Mouse (Mus musculus) midbrain, embryonic 12.5 days (tissue): ENCODE results near the gene Atp11a. TPM values are rescaled to one million over a fixed set of nuclear protein-coding genes. Genes with fewer than 3 reads are reported as not detected.

ENCODE experiments used
- ATAC-seq: fragments of 200-750 bp; cut with Nextera tagmentation; 2 replicates; pipeline ENCODE4 v1.8.0; 2017; ENCODE audit warnings: low read depth, moderate TSS enrichment, moderate library complexity; ENCODE audit not compliant: low FRiP score
- H3K27ac ChIP-seq: fragments of 300-500 bp; sonication (generic); replicated peaks from 2 replicates; pipeline ENCODE4 v1.5.1; 2016; ENCODE audit warnings: mild to moderate bottlenecking
- H3K27me3 ChIP-seq: fragments of 300-500 bp; sonication (generic); 2 replicates; pipeline ENCODE4 v1.6.1; 2016; ENCODE audit warnings: mild to moderate bottlenecking
- H3K36me3 ChIP-seq: fragments of 300-500 bp; sonication (generic); 2 replicates; pipeline ENCODE4 v1.6.1; 2016
- H3K4me1 ChIP-seq: fragments of 300-500 bp; sonication (generic); 2 replicates; pipeline ENCODE4 v1.6.1; 2016
- H3K4me2 ChIP-seq: fragments of 300-500 bp; sonication (generic); replicated peaks from 2 replicates; pipeline ENCODE4 v1.6.1; 2016; ENCODE audit warnings: mild to moderate bottlenecking, moderate library complexity
- H3K4me3 ChIP-seq: fragments of 300-500 bp; sonication (generic); 2 replicates; pipeline ENCODE4 v1.5.1; 2016; ENCODE audit warnings: mild to moderate bottlenecking
- H3K9ac ChIP-seq: fragments of 300-500 bp; sonication (generic); replicated peaks from 2 replicates; pipeline ENCODE4 v1.6.1; 2016; ENCODE audit warnings: mild to moderate bottlenecking, moderate library complexity
- H3K9me3 ChIP-seq: fragments of 300-500 bp; sonication (generic); 2 replicates; pipeline ENCODE4 v1.6.1; 2016; ENCODE audit warnings: mild to moderate bottlenecking
- WGBS: fragments of 180-500 bp; shearing (Covaris S2); methylation state at CpG from one replicate; pipeline ENCODE4 v1.1.7; 2016; 5-methylcytosine and 5-hydroxymethylcytosine counted together
- polyA plus RNA-seq: library from polyadenylated mRNA; unstranded; fragments of >200 nt; fragmentation: Nextera tagmentation; extraction: Ambion mirVana; gene quantifications from 2 replicates; pipeline ENCODE4 v1.2.1, GENCODE M21; 2016

The Atp11a gene
- polyA plus RNA-seq, 1 experiment from 2014 or later = 16.5 TPM

DNA sequence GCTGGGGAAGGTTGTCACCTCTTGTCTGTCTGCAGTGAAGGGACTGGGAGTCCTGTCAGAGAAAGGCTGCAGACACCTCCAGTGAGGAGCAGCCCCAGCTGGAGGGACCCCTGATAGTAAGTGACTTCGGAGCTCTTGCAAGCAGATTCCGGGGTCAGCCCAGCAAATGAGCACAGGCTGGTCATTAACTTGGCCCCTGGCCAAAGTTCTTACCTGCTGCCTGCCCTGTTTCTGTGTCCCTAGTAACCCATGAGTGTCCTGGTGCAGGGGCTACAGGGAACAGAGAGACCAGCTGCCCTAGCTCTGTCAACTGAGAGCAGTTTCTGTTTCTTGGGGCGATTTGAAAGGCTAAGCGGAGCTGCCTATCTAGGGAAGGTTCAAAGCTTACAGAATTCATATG, 17.1 kb downstream of the Atp11a start:
- Histone ChIP-seq H3K36me3 (no peaks in the 10 kb centered on the region), H3K9me3 (no peaks in the 10 kb centered on the region), H3K4me1 (peaks cover 9% of the 10 kb centered on the region), H3K27ac (no peak overlapping the region), H3K9ac (no peak overlapping the region), H3K4me3 (no peak overlapping the region), H3K27me3 (no peaks in the 10 kb centered on the region), H3K4me2 (no peak overlapping the region)
- WGBS = 93% methylated on average over 4 of the region's 4 CpGs
- ATAC-seq = no peak

DNA sequence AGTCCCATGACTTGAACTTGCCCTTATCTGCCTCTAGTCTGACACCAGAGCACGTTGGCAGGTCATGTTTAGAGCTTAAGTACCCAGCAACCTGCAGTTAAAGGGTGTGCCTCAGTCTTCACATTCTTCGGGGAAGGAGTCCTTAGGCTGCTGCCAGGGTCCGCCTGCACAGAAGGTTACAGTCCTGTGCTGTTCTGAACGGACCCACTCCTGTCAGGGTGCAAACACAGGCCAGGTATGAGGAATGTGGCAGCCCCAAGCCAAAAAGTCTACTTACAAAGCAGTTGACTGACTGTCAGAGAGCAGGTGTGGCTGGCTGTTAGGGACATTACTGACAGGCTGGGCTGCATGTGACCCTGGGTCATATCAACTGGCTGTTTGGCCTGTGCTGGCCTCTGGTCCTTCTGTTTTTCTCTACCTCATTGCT, 18.1 kb downstream of the Atp11a start:
- 77% methylated on average over 4 of the region's 4 CpGs for WGBS
- Histone ChIP-seq H3K4me3 (no peak overlapping the region), H3K27me3 (no peaks in the 10 kb centered on the region), H3K36me3 (no peaks in the 10 kb centered on the region), H3K9ac (no peak overlapping the region), H3K27ac (no peak overlapping the region), H3K4me1 (peaks cover 9% of the 10 kb centered on the region), H3K9me3 (no peaks in the 10 kb centered on the region), H3K4me2 (no peak overlapping the region)
- no peak for ATAC-seq

DNA sequence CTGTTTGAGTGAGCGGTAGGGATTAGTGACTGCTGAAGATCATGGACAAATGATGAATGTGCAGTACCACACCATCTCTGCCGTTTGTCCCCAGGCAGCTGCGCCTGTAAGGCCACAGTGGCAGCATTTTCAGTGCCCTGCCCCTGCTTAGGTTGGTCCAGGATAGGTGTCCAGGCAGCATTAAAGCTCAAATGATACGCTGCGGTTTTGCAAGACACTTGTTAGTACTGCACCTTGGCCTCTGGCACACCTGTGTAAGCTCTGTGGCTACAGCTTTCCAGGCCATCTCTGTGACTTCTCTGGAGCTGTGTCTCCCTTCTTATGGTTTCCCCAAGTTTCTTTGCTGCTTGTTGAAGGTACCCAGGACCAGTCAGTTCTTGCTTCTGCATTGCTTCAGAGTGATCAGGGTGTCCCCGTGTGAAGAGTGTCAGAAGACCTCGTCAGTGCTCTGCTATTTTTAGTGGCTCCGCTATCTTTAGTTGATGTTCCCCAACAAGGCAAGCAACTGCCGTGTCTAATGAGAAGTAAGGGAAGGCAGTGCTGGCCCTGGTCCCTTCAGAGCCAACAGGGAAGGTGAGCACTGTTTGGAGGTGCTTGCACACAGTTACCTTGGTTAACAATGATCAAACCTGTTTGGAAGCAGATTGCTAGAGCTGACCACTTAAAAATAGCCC, 18.6 kb downstream of the Atp11a start:
- peaks cover 9% of the 10 kb centered on the region for H3K4me1 ChIP-seq
- H3K9me3 ChIP-seq = no peaks in the 10 kb centered on the region
- no peaks in the 10 kb centered on the region for H3K36me3 ChIP-seq
- no peaks in the 10 kb centered on the region for H3K27me3 ChIP-seq
- H3K27ac ChIP-seq = no peak overlapping the region
- 84% methylated on average over 9 of the region's 9 CpGs for WGBS
- no peak overlapping the region for H3K9ac ChIP-seq
- no peak overlapping the region for H3K4me2 ChIP-seq
- no peak for ATAC-seq
- H3K4me3 ChIP-seq = no peak overlapping the region

DNA sequence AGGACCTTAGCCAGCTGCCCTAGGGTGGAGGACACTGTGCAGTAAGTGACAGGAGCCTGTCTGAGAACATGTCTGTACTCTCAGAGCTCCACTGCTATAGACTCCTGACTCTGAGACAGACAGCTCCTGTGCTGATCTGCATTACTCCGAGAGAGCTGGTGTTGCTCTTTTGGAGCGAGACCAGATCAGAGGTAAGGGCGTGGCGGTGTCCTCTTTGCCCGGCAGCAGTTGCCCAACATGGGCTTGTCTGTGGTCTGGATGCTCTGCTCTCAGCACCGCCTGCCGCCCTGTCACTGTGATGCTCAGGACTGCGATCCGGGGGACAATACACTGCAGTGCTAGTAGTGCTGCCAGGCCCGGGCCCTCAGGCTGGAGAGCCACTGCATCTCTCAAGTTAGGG, 19.4 kb downstream of the Atp11a start:
- no peaks in the 10 kb centered on the region for H3K36me3 ChIP-seq
- no peak overlapping the region for H3K4me2 ChIP-seq
- H3K4me1 ChIP-seq = peaks cover 13% of the 10 kb centered on the region
- no peak overlapping the region for H3K4me3 ChIP-seq
- 85% methylated on average over 10 of the region's 10 CpGs for WGBS
- H3K9me3 ChIP-seq = no peaks in the 10 kb centered on the region
- no peak overlapping the region for H3K9ac ChIP-seq
- no peaks in the 10 kb centered on the region for H3K27me3 ChIP-seq
- H3K27ac ChIP-seq = no peak overlapping the region
- ATAC-seq = no peak

DNA sequence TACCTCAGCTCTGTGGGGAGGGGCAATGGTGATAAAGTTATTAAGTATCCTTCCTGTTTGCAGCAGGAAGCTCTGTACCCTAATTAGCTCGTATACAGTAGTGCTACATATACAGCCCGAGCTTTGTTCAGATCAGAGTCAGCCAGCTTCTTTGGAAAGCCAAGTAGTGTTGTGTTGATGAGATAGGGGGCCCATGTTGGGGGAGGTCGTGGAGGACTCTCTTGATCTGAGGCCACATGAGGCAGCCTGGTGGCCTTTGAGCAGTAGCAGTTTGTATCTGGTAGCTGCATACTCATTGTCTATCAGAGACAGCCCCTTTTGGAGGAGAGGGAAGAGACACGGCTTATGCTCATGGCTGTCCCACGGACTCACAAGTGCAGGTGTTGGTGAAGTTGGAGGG, 20.4 kb downstream of the Atp11a start:
- ATAC-seq = no peak
- Histone ChIP-seq H3K4me2 (no peak overlapping the region), H3K27ac (no peak overlapping the region), H3K36me3 (no peaks in the 10 kb centered on the region), H3K9ac (no peak overlapping the region), H3K9me3 (no peaks in the 10 kb centered on the region), H3K4me3 (no peak overlapping the region), H3K4me1 (peaks cover 13% of the 10 kb centered on the region), H3K27me3 (no peaks in the 10 kb centered on the region)
- 76% methylated on average over 5 of the region's 5 CpGs for WGBS

DNA sequence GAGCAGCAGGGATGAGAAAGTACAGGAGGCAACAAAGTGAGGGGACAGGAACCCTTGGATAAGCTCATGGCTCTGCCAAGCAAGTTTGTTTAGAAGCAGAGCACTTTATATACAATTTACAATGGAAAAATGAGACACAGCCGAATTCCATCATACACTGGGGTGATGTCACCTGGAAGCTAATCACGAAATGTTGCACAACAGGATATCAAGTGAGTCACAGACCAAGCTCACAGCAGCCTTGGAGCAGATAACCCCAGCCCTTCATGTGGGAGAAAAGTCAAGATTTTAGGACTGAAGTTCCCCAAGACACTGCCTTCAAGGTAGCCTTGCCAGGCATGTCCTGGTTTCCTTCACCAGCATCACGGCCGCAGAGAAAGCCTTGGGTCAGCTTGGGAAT, 22.7 kb downstream of the Atp11a start:
- H3K4me2 ChIP-seq = no peak overlapping the region
- 92% methylated on average over 4 of the region's 4 CpGs for WGBS
- H3K9me3 ChIP-seq = no peaks in the 10 kb centered on the region
- peaks cover 13% of the 10 kb centered on the region for H3K4me1 ChIP-seq
- H3K27me3 ChIP-seq = no peaks in the 10 kb centered on the region
- no peak overlapping the region for H3K4me3 ChIP-seq
- no peak overlapping the region for H3K27ac ChIP-seq
- ATAC-seq = no peak
- no peak overlapping the region for H3K9ac ChIP-seq
- H3K36me3 ChIP-seq = no peaks in the 10 kb centered on the region

DNA sequence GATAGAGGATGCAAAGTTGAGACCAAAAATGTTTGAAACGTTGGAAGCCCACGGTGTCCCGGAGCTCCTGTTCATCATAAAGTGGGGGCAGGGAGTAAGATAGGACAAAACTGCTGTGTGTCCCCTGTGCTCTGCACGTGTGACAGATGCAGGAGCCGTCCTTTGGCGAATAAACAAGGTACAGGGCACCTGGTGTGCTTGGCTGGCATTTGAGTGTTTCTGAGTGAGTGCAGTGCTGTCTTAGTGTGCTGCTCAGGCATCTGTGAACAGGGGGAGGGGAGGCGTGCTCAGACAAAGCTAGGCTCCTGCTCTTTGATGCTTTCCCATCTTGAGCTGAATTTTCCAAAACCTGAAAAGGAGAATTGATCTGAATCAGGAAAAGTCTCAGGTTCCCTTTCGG, 28.7 kb downstream of the Atp11a start:
- H3K27me3 ChIP-seq = no peaks in the 10 kb centered on the region; the same call in 1 of the 2 replicates

DNA sequence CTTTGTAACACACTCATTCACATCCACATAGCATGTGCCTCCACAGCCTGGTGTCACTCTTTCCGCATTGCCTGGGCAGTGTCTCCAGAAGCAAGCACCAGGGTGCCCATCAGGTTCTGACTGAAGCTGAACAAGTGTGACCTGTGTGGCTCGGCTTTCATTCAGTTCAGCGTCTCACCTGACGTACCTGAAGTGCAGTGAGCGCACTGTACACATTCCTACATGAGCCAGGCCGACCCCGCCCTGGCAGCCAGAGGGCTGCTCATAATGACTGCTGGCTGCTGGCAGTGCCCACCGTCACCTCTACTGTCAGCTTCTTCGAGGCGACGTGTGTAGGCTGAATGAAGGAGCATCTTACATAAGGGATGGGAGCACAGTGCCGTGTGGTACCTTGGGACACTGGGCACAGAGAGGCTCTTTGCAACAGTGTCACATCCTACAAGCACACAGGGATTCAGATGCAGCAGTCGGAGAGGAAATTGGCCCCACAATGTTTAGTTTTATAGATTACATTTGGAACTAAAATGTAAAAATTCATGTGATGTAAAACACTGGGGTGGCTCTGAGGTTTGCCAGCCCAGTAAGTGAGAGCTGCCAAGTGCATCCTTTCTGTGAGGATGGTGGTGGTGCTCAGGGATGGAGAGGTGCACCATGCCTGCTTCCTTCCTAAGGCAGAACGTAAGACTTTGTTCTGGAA, 29.6 kb downstream of the Atp11a start:
- H3K27me3 ChIP-seq = no peaks in the 10 kb centered on the region; the same call in 1 of the 2 replicates
- 83% methylated on average over 14 of the region's 14 CpGs for WGBS
- H3K36me3 ChIP-seq = no peaks in the 10 kb centered on the region
- H3K27ac ChIP-seq = no peak overlapping the region
- no peaks in the 10 kb centered on the region for H3K9me3 ChIP-seq
- ATAC-seq = no peak
- peaks cover 22% of the 10 kb centered on the region for H3K4me1 ChIP-seq
- no peak overlapping the region for H3K4me3 ChIP-seq
- no peak overlapping the region for H3K4me2 ChIP-seq
- no peak overlapping the region for H3K9ac ChIP-seq

More for the DNA sequence above, 28.7 kb downstream of the Atp11a start:
- no peaks in the 10 kb centered on the region for H3K36me3 ChIP-seq
- H3K9me3 ChIP-seq = no peaks in the 10 kb centered on the region
- peaks cover 27% of the 10 kb centered on the region for H3K4me1 ChIP-seq
- no peak for ATAC-seq
- H3K9ac ChIP-seq = no peak overlapping the region
- 59% methylated on average over 8 of the region's 8 CpGs for WGBS
- no peak overlapping the region for H3K4me2 ChIP-seq
- no peak overlapping the region for H3K27ac ChIP-seq
- H3K4me3 ChIP-seq = no peak overlapping the region

DNA sequence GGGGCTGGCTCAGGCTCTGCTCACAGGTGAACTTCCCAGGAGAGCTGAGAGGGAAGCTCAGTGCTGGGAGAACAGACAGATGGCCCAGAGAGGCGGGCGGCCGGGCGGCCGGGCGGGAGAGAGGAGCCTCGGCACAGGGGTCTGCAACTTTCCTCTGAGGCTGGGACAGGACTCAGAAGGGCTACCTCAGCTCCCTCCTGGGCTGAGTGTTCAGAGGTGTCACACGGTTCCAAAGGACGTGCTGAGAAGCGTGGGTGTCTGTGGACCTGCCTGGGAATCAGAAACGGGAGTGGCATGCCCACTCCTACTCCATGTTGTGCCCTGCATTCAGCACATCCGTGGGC, 30.1 kb downstream of the Atp11a start:
- no peaks in the 10 kb centered on the region for H3K36me3 ChIP-seq
- peaks cover 22% of the 10 kb centered on the region for H3K4me1 ChIP-seq
- H3K9me3 ChIP-seq = no peaks in the 10 kb centered on the region
- H3K27ac ChIP-seq = no peak overlapping the region
- no peaks in the 10 kb centered on the region; the same call in 1 of the 2 replicates for H3K27me3 ChIP-seq
- no peak overlapping the region for H3K4me2 ChIP-seq
- H3K4me3 ChIP-seq = no peak overlapping the region
- H3K9ac ChIP-seq = no peak overlapping the region
- 58% methylated on average over 11 of the region's 12 CpGs for WGBS
- no peak for ATAC-seq

DNA sequence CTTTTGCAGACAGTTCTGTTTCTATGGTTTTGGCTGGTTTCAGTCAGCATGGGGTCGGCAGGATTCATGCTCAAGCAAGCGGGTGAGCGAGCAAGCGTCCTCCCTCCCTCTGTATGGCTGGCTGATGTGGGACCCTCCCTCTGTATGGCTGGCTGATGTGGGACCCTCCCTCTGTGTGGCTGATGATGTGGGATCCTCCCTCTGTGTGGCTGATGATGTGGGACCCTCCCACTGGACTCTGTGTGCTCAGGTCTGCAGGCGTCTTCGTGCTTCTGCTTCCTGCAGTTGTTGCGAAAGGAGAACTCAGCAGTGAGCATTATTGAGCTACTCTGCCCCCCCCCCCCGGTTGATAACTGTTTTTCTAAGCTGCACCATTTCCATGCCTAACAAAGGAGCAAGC, 30.6 kb downstream of the Atp11a start:
- H3K9me3 ChIP-seq = no peaks in the 10 kb centered on the region
- no peak overlapping the region for H3K4me2 ChIP-seq
- H3K9ac ChIP-seq = no peak overlapping the region
- H3K36me3 ChIP-seq = no peaks in the 10 kb centered on the region
- peaks cover 22% of the 10 kb centered on the region for H3K4me1 ChIP-seq
- H3K27me3 ChIP-seq = no peaks in the 10 kb centered on the region; the same call in 1 of the 2 replicates
- peak; percentile 38; the same call in 1 of the 2 replicates for ATAC-seq
- no peak overlapping the region for H3K27ac ChIP-seq
- H3K4me3 ChIP-seq = no peak overlapping the region
- 44% methylated on average over 8 of the region's 8 CpGs for WGBS

DNA sequence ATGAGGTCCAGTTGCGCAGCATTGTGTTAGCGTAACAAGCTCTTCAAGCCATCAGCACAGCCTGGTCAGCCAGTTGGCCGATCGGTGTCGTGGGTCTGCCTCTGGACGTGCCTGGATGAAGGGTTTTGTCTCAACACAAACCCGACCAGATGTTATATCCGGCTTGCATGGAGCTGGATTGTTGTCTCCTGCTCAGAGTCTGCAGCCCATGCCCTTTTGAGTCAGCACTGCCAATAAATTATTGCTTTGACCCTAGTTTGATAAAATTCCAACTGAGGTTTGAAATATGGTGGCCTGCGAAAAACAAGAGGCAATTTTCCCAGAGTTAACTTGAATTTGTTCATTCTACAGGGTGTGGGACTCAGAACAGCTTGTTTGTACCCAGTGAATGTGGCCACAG, 31.9 kb downstream of the Atp11a start:
- Histone ChIP-seq H3K27me3 (no peaks in the 10 kb centered on the region; the same call in 1 of the 2 replicates), H3K9me3 (no peaks in the 10 kb centered on the region), H3K4me2 (no peak overlapping the region), H3K4me3 (no peak overlapping the region), H3K27ac (no peak overlapping the region), H3K36me3 (no peaks in the 10 kb centered on the region), H3K4me1 (peaks cover 22% of the 10 kb centered on the region), H3K9ac (no peak overlapping the region)
- no peak for ATAC-seq
- 79% methylated on average over 9 of the region's 9 CpGs for WGBS

DNA sequence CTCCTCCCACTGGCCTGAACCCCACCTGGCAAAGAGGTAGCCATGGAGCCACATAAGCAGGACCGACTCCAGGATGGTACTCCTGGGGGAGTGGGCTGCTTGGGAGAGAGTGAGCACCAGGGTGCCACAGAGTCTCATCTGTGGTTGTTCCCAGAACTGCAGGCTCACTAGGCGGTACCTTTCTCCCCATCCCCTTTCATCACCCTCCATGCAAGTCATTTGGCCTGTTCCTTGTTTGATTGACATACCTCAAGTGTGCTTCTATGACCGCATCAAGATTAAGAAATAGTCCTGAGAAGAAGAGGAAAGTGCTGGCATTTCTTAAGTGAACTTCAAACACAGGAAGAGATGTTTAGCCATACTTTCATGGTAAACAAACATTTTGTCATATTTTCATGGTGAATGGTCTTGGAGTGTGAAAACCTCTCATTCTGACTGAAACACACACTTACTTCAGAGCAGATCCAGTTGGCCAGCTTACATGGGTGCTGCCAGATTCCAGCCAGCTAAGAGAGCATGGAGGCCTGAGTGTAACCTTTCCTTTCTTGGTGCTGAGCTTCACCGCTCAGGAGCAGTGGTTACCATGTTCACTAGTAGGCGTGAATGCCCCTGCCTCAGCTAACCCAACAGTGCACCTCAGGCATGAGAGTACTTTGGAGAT, 38.3 kb downstream of the Atp11a start:
- H3K9ac ChIP-seq = no peak overlapping the region
- ATAC-seq = no peak
- H3K4me3 ChIP-seq = no peak overlapping the region
- no peak overlapping the region for H3K27ac ChIP-seq
- H3K4me1 ChIP-seq = peaks cover 10% of the 10 kb centered on the region
- no peaks in the 10 kb centered on the region for H3K36me3 ChIP-seq
- no peaks in the 10 kb centered on the region for H3K27me3 ChIP-seq
- no peak overlapping the region for H3K4me2 ChIP-seq
- no peaks in the 10 kb centered on the region for H3K9me3 ChIP-seq
- 87% methylated on average over 5 of the region's 5 CpGs for WGBS
